Mouse (Mus musculus) thymus, postnatal 36 days (tissue): ENCODE data around the gene Sema3b.

Source experiments
- DNase-seq, 2 experiments: peaks; one replicate each; pipeline ENCODE4 v3.0.0; 2022; ENCODE audit warnings: mixed read lengths in 2 of 2

Gene Sema3b

GRCm38 (mm10) chr9:107608741-107609432 lies at the start of gene Sema3b:
Sema3b (minus strand) TSS chr9:107609229.
- no peak for DNase-seq

- DNase-seq: no peak
Observed at GRCm38 (mm10) chr9:107658096-107658495, 49.1 kb upstream of the Sema3b start.

GRCm38 (mm10) chr9:107657144-107657543 lies 48.1 kb upstream of the Sema3b start:
- DNase-seq: no peak

- DNase-seq: no peak
Observed at GRCm38 (mm10) chr9:107654585-107654984, 45.6 kb upstream of the Sema3b start.

GRCm38 (mm10) chr9:107653474-107653873 lies 44.4 kb upstream of the Sema3b start:
- no peak for DNase-seq

GRCm38 (mm10) chr9:107650708-107651481 lies 41.9 kb upstream of the Sema3b start:
- DNase-seq: no peak

- no peak for DNase-seq
Observed at GRCm38 (mm10) chr9:107650225-107650624, 41.2 kb upstream of the Sema3b start.

GRCm38 (mm10) chr9:107648767-107649166 lies 39.7 kb upstream of the Sema3b start:
- DNase-seq: no peak

GRCm38 (mm10) chr9:107646975-107647374 lies 37.9 kb upstream of the Sema3b start:
- no peak for DNase-seq

- peak; percentile 75 to 76 for DNase-seq
Observed at GRCm38 (mm10) chr9:107645577-107645976, 36.5 kb upstream of the Sema3b start.

GRCm38 (mm10) chr9:107645153-107645510 lies 36.1 kb upstream of the Sema3b start:
- DNase-seq: no peak

GRCm38 (mm10) chr9:107644495-107645152 lies 35.6 kb upstream of the Sema3b start:
- DNase-seq: peak; percentile 92 to 94

GRCm38 (mm10) chr9:107643544-107644214 lies 34.6 kb upstream of the Sema3b start:
- no peak for DNase-seq

- DNase-seq: no peak
Observed at GRCm38 (mm10) chr9:107641666-107642065, 32.6 kb upstream of the Sema3b start.

GRCm38 (mm10) chr9:107640257-107640772 lies 31.3 kb upstream of the Sema3b start:
- DNase-seq: peak; percentile 53 to 54

GRCm38 (mm10) chr9:107637070-107637469 lies 28.0 kb upstream of the Sema3b start:
- DNase-seq: no peak

- DNase-seq: peak; percentile 97 to 98
Observed at GRCm38 (mm10) chr9:107635279-107636028, 26.4 kb upstream of the Sema3b start, which contains the start of gene Gnai2. Gnai2 (minus strand) TSS chr9:107635367.

- DNase-seq: no peak
Observed at GRCm38 (mm10) chr9:107634406-107635278, 25.6 kb upstream of the Sema3b start.

- DNase-seq: peak; percentile 57 to 65
Observed at GRCm38 (mm10) chr9:107633661-107634405, 24.8 kb upstream of the Sema3b start.

GRCm38 (mm10) chr9:107633091-107633660 lies 24.1 kb upstream of the Sema3b start:
- DNase-seq: peak; percentile 89 to 92
